Mouse (Mus musculus) E14TG2a.4 (cell line): ENCODE measurements at regions not wholly inside any gene's neighbourhood (a gene's known extent, or its start where the extent isn't known, plus 50 kb on each side); places are given as distances from the start of the nearest gene placed in this dataset.

ENCODE experiments used
- H3K27me3 ChIP-seq: 2 replicates; pipeline ENCODE4 v1.6.1; 2014; ENCODE audit warnings: low read length, control low read depth; ENCODE audit not compliant: insufficient read depth
- H3K36me3 ChIP-seq: 2 replicates; pipeline ENCODE4 v1.6.1; 2014; ENCODE audit warnings: low read length, control low read depth; ENCODE audit not compliant: insufficient read depth
- H3K4me1 ChIP-seq: replicated peaks from 2 replicates; pipeline ENCODE4 v1.6.1; 2014; ENCODE audit warnings: low read depth, low read length, control low read depth
- H3K4me3 ChIP-seq: replicated peaks from 2 replicates; pipeline ENCODE4 v1.5.1; 2014; ENCODE audit warnings: mild to moderate bottlenecking, low read length
- H3K9me3 ChIP-seq: 2 replicates; pipeline ENCODE4 v1.6.1; 2014; ENCODE audit warnings: low read length, control low read depth
- CTCF ChIP-seq: conservative IDR thresholded peaks from 2 replicates; pipeline ENCODE4 v1.5.1; 2014; ENCODE audit warnings: low read length
- NANOG ChIP-seq: IDR thresholded peaks from 2 replicates; pipeline ENCODE4 v1.6.1; 2014; ENCODE audit warnings: borderline replicate concordance, low read length, mixed read lengths
- POU5F1 ChIP-seq: IDR thresholded peaks from 2 replicates; pipeline ENCODE4 v1.6.1; 2014; ENCODE audit warnings: low read length, borderline replicate concordance

- TF ChIP-seq CTCF (no peak), POU5F1 (no peak), NANOG (no peak)
- Histone ChIP-seq H3K4me1 (no peaks in the 10 kb centered on the region), H3K4me3 (no peak overlapping the region), H3K27me3 (0 out of 2 replicates have a peak, but pooled peaks cover 1% of the 10 kb centered on the region), H3K36me3 (no peaks in the 10 kb centered on the region), H3K9me3 (no peaks in the 10 kb centered on the region)
These were observed 56.4 kb upstream of the Adra2c start for GRCm38 (mm10) chr5:35221451-35222305.

GRCm38 (mm10) chr5:35216271-35216670 is 61.8 kb upstream of the Adra2c start:
- Histone ChIP-seq H3K27me3 (peaks cover 28% of the 10 kb centered on the region), H3K4me1 (no peaks in the 10 kb centered on the region), H3K4me3 (no peak overlapping the region), H3K36me3 (no peaks in the 10 kb centered on the region), H3K9me3 (no peaks in the 10 kb centered on the region)
- TF ChIP-seq CTCF (no peak), POU5F1 (no peak)

DNA sequence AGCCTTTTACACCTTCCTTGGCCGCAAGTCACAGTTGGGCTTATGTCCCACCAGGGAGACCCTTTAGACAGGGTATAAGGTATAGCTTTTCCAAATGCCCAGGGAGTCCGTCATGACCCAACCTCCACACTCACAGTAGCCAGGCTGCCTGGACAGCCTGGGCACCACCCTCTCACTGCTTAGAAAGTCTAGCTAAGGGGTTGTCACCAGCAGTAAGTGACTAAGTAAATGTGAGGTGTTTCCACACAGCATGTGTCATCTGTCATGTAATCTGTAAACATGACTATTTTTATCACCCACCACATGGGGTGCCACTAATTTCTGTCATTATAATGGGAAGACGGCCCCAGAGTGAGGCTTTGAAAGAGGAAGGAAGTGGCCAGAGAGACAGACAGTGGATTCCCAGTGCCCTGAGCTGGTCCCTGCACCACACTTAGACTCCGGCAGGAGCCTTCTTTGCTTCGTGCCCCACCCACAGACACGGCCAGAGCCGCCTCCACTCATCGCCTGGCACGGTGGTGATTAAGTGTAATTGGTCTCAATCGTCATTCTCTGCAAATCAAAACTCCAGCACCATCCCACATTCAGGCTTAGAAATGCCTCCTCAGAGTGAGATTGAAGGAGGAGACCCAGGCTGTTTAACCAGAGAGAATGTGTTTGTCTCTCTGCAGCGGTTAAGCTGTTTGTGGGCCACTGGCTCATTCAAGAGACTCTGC is 62.5 kb upstream of the Adra2c start:
- Histone ChIP-seq H3K27me3 (peaks cover 28% of the 10 kb centered on the region), H3K36me3 (no peaks in the 10 kb centered on the region), H3K4me3 (no peak overlapping the region), H3K9me3 (no peaks in the 10 kb centered on the region), H3K4me1 (no peaks in the 10 kb centered on the region)
- TF ChIP-seq POU5F1 (no peak), NANOG (no peak), CTCF (no peak)

DNA sequence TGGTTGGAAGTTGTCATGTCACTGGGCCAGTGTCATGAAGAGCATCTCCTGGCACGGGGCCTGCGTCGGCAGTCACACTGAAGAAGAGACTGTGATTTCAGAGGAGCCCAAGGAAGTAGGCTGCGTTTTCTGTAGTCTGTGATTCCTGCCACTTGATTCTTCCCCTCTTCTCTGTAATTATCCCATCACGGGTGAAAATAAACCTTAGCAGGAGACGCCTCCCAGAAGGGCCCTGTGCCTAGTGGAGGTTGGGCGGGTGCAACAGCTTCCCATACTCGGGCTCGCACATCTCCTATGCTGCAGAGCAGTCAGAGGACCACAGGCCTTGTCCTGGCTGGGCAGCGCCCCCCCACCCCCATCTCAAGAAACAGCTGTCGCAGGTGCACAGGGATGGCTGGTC is 63.1 kb upstream of the Adra2c start:
- Histone ChIP-seq H3K27me3 (peaks cover 28% of the 10 kb centered on the region), H3K4me3 (no peak overlapping the region), H3K4me1 (no peaks in the 10 kb centered on the region), H3K36me3 (no peaks in the 10 kb centered on the region), H3K9me3 (no peaks in the 10 kb centered on the region)
- no peak for TF ChIP-seq POU5F1
- no peak for TF ChIP-seq NANOG
- TF ChIP-seq CTCF = no peak

GRCm38 (mm10) chr5:35209348-35209747 is 68.8 kb upstream of the Adra2c start:
- Histone ChIP-seq H3K4me1 (no peaks in the 10 kb centered on the region), H3K36me3 (no peaks in the 10 kb centered on the region), H3K9me3 (0 out of 2 replicates have a peak, but pooled peaks cover 6% of the 10 kb centered on the region), H3K27me3 (peaks cover 23% of the 10 kb centered on the region), H3K4me3 (no peak overlapping the region)
- TF ChIP-seq NANOG = no peak
- TF ChIP-seq POU5F1 = no peak
- TF ChIP-seq CTCF = no peak

GRCm38 (mm10) chr5:35204049-35204448 is 74.1 kb upstream of the Adra2c start:
- peaks cover 6% of the 10 kb centered on the region for H3K27me3 ChIP-seq
- 0 out of 2 replicates have a peak, but pooled peaks cover 6% of the 10 kb centered on the region for H3K9me3 ChIP-seq
- H3K36me3 ChIP-seq = no peaks in the 10 kb centered on the region
- TF ChIP-seq NANOG (no peak), CTCF (no peak), POU5F1 (no peak)
- no peaks in the 10 kb centered on the region for H3K4me1 ChIP-seq
- H3K4me3 ChIP-seq = no peak overlapping the region

DNA sequence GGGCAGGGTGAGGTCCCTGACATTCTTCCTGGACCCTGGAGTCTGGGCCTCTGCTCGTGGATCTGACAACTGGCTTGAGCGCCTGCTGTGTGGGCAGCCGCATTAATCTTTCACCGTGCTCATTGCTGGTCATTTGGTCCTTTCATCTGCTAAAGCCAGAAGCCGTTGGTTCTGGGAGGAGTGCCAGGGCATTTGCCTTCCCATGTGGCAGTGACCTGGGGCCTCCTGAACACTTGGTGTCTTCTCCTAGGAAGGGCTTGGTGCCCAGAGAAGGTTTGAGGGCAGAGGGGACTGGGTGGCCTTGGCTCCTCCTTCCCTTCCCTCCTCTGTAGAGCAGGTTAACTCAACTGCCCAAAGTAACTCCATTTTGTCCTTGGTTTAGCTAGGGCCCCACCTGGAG is 79.7 kb upstream of the Adra2c start:
- TF ChIP-seq NANOG = no peak
- TF ChIP-seq CTCF = no peak
- TF ChIP-seq POU5F1 = no peak
- Histone ChIP-seq H3K9me3 (no peaks in the 10 kb centered on the region), H3K36me3 (no peaks in the 10 kb centered on the region), H3K4me3 (no peak overlapping the region), H3K27me3 (no peaks in the 10 kb centered on the region), H3K4me1 (no peaks in the 10 kb centered on the region)

DNA sequence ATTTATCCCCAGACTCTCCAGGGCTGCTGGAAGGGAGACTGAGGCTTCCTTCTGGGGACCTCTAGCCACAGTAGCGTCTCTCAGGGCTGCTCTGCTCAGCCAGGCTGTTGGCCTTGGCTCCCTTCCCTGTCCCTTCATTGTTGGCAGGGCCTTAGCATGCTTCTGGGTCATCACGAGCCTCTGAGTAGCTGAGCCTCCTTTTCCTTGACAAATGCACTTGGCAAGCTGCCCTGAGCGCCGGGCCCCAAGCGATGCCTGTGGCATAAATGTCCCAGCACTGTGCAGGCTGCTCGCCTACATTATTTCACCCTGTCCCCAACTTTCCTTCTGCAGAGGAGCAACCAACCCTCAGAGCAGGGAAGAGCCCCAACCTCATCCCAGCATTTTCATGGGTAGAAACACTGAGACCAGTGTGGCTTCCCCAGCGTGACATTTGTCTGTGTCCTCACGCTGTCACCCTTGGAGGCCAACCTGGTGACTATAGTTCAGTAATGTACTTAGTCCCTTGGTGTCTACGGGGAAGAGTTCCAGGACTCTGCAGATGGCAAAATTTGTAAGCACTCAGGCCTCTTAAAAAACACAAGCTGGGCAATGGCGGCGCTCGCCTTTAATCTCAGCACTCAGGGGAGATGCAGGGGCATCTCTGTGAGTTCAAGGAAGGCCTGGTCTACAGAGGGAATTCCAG is 83.7 kb upstream of the Lrpap1 start:
- H3K27me3 ChIP-seq = peaks cover 5% of the 10 kb centered on the region
- no peak overlapping the region for H3K4me3 ChIP-seq
- H3K4me1 ChIP-seq = peaks cover 3% of the 10 kb centered on the region; the same call in 1 of the 2 replicates
- H3K36me3 ChIP-seq = no peaks in the 10 kb centered on the region
- no peaks in the 10 kb centered on the region for H3K9me3 ChIP-seq
- TF ChIP-seq POU5F1 (no peak), NANOG (no peak), CTCF (no peak)
